Mouse (Mus musculus) megakaryocyte, embryonic 14.5 days (primary cell): ENCODE measurements around the gene BC049730.

Source experiments
- FLI1 ChIP-seq: IDR thresholded peaks from 2 replicates; pipeline ENCODE4 v1.6.1; 2012; ENCODE audit warnings: low read length, inconsistent platforms, mixed read lengths
- GATA1 ChIP-seq: IDR thresholded peaks from 3 replicates; pipeline ENCODE4 v1.6.1; 2012; ENCODE audit warnings: mixed read lengths, low read length, inconsistent platforms, borderline replicate concordance

DNA sequence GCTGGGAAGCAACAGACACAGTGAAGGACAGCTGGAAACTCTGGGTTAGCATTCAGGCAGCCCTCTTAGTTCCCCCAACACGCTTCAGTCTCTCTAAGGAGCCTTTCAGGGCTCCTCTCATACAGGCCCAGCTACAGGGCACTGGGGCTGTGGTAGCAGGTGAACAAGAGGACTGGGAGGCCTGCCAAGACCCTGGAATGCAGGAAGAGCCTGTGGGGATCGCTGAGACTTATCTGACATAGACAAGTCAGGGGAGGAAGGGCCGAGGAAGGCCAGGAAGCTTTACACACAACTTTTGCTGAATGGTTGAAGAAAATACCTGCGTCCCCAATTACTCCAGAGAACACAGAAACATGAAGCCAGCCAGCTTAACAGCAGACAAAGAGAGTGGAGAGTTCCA, 41.7 kb downstream of the BC049730 start:
- TF ChIP-seq GATA1 (no peak), FLI1 (no peak)
